Mouse (Mus musculus) testis, postnatal 14 days (tissue): Measurements from ENCODE around the gene Padi1.

Source experiments
- DNase-seq: peaks from one replicate; pipeline ENCODE4 v3.0.0; 2021; ENCODE audit warnings: low spot score

Gene Padi1

DNA sequence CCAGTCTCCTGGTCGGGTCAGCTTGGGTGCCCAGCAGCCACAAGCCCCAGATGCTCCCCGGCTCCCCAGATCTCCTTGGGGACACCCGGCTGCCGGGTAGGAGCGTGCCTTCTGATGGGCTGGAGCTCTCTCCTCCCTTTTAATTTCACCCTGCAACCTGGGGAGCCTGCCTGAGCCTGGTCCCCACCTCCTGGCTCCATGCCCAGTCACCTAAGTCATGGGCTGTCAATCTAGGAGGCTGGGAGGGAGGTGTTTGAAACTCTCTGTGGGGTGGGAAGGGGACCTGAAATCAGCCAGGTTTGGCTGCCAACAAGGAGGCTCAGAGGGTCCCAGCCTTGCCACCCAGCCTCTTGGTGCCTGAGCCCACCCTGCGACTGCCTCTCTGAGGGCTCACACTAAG lies at the start of gene Padi1:
Gene Padi1 (minus strand): TSS at position 113 of the 400 bp plus-strand sequence.
- DNase-seq: no peak

DNA sequence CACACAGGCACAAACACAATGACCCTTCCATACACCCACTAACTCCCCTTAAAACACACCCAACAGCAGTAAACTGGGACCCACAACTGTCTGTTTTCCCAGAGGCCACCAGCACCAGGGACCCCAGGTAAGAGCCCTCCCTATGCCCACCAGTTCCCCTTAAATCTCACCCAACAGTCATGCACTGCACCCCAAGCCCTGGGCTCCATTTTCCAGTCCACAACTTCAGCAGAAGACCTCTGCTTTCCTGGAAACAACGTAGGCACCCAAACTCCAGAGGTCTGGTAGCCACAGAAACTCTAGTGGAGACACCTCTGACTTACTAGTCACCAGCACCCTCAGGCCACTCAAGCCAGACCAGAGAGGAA lies 46.6 kb upstream of the Padi1 start:
- no peak for DNase-seq

DNA sequence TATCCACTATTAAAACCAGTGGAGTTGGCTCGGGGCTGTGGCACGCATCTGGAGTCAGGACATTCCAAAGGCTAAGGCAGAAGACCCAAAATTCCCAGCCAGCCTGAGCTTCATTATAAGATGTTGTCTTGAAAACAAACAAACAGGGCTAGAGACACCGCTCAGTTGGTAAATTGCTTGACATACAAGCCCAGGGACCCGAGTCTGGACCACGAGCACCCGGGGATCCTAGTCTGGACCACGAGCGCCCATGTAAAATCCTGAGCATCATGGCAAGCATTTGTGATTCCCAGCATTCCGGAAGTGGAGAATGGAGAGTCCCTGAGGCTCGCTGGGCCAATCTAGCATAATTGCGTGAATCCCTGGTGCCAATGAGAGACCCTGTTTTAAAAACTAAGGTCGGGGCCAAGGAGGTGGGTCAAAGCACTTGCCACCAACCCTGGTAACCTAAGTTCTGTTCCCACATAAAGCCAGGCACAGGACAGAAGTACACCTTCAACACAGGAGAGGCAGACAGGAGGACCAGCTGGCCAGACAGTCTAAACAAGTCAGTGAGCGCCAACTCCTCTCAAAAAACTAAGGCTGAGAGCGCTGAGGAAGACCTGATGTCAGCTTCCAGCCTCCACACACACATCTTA lies 46.1 kb upstream of the Padi1 start:
- no peak for DNase-seq

DNA sequence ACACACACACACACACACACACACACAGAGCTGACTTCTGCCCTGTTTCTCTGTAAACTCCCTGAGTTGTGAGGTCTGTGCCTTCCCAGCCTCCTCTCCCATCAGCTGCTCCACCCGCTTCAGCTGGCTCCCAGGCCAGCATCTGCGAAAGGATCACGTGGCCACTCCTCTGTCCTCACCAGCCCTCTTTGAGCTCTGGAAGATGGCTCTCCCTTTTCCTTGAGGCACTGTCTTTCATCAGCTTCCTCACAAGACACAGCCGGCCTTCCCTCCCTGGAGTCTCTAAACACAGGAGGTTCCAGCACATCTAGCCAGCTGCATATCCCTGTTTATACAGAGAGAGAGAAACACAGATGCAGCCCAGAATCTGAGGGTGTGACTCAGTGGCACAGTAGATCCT lies 38.3 kb upstream of the Padi1 start:
- no peak for DNase-seq

DNA sequence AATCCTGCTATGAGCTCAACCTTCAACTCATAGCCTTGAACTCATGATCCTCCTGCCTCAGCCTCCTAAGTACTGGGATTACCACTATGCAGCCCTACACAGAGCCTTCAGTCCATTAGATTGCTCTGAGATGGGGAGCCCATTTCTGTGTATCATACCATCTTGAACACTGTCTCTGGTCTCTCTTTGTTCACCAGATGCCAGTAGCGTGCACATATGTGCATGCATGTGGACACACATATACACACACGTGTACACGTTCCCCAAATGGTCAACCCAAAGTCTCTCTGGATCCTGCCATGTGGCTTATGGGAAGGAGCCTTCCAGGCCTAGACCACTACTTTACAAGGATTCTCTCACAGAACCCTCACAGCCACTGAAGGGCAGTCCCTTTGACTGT lies 37.4 kb upstream of the Padi1 start:
- DNase-seq: no peak

DNA sequence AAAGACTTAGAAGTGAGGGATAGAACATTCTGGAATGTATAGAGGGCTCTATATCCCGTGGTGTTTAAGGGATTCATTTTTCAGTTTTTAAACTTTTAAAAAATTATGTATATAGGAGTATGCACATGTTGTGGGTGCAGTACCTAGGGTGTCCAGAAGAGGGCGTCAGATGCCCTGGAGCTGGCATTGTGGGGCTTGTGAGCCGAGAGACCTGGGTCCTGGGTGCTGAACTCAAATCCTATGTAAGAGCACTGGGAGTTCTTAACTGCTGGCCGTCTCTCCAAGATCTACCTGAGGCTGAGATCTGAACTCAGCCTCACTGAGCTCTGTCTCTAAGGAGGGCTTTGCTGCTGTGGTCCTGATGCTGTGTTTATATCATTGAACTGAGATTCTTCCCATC lies 36.8 kb upstream of the Padi1 start:
- no peak for DNase-seq

DNA sequence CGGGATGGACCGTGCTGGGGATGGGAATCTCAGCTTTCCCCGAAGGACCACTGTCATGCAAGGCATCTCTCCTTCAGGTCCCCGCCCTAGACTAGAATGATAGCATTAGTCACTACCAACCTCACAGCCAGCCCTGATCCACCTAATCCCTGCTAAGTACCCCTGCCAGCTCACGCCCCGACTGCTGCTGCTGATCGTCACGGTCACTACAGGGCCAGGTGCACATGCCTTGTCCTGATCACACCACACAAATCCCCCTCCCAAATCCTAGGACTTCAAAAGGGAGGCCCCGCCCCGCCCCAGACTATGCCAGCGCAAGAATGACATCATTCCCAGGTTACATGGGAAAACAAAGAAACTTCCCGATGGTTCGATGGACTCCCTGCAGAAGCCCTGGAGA lies 36.2 kb upstream of the Padi1 start:
- DNase-seq: no peak

DNA sequence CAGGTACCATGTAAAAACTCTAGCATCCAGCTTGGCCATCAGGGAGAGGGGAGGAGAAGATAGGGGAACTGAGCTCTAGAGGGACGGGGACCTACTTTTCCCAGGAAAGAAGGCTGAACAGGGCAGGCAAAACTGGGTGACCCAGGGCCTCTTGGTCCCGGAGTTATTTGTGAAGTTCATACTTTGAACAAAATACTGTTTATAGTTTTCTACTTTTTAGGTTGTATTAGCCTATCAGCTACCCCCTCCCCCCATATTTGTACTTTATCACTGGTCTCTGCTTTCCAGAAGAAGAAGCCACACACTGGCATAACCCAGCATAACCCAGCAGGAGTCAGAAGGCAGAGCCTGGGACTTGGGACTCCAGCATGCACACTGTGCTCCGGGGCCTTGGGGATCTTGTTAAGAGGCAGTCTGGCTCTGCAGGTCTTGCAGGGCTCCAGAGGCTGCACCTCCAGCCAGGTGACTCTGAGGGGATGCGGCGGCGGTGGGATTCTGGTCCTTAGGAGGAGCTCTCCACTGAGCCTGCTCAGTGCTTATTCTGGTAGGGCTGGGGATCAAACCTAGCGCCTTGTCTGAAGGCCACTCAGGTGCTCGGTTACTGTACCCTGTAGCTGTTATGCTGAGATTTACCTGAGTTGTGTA lies 35.6 kb upstream of the Padi1 start:
- DNase-seq: no peak

DNA sequence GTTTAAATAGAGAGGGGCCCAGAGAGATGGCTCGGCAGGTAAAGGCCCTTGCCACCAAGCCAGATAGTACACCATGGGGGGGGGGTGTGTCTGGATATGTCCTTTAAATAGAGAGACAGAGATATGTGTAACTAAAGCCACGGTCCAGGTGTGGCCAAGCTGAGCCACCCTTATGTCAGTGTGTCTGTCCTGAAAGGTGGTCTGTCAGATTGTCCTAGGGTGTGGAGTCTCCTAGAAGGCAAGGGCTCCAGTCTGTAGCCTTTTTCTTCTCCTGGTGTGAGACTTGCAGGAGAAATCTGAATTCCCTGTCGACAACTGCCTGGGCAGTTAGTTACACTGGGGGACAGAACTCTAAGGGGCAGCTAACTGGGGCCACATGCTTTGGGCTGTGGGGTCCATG lies 34.6 kb upstream of the Padi1 start:
- DNase-seq: no peak

DNA sequence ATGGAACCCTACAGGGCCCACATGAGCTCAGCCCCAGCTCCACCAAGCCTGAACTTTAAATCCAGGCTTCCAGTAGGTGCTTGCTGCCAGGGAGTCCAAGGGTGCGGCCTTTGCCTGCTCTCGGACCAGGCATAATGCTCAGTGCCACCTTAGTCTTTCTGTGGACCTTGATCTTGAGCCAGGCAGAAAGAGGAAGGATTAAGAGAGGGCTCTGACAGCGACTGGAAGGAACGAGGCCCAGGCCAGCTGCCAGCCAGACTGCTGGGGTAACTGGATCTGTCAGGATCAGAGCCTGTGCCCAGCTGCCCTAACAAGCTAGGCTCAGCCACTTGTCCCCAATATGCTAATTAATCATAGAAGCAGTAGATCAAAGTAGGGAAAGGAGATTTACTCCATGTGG lies 34.2 kb upstream of the Padi1 start:
- no peak for DNase-seq

DNA sequence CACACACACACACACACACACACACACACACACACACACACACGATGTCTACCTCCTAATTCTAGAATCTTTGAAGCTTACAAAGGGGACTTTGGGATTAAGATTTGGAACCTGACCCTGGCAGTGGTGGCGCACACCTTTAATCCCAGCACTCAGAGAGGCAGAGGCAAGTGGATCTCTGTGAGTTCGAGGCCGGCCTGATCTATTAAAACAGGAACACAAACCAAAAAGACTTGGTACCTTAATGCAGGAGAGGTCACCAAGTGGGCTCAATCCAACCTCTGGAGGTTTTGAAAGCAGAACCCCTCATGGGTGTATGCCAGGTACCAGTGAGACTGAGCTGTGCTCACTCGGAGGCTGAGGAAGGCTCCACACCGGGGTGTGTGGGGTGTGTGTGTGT lies 33.5 kb upstream of the Padi1 start:
- DNase-seq: no peak

DNA sequence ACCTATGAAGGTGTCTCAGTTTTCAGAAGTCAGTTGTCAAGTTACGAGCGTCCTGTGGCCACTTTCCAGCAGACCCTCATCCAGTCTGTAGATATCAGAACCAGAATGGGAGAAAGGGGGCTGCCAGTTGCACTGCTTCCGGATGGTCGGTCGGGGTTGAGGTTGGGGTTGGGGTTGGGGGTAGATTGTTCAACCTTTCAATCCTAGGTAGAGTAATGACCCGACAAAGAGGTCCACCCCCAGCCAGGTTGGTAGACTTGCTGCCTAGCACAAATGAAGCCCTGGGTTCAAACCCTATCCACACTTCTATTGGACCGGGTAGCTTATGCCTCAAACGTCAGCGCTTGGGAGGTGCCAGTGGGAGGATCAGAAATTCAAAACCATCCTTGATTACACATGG lies 33.1 kb upstream of the Padi1 start:
- no peak for DNase-seq

DNA sequence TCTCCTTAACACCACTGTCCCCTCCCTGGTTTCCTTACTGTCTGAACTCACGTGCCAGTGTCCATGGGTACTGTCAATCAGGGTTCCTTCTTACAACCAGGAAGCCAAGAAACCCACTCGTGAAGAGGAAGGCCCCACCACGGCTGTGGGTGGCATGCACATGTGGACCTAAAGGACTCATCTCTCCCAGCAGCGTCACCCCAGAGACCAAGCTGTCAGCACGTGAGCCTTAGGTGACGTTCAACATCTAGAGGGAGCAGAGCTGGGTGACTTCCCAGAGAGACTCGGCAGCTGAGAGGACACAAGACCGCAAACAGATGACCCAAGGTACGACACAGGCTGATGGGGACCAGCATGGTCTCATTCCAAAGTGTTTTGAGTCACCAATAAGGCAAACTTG lies 31.9 kb upstream of the Padi1 start:
- DNase-seq: no peak

DNA sequence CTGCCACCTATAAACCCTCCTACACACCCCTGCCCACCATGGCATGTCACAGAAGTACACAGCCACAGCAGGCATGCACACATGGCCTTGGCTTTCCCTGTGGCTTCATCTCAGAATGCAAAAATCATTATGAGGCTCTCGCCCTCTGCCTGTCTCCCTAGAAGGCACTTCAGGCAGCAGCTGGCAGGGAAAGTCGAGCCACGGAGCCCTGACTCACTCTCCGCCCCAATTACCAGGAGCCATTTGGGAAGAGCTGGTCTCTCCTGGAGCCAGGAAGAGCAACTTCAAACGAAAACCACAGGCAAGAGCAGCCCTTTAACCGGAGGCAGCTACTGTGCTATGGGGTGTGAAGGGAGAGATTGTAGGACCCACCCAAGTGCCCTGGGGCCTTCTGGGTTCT lies 31.1 kb upstream of the Padi1 start:
- DNase-seq: no peak

DNA sequence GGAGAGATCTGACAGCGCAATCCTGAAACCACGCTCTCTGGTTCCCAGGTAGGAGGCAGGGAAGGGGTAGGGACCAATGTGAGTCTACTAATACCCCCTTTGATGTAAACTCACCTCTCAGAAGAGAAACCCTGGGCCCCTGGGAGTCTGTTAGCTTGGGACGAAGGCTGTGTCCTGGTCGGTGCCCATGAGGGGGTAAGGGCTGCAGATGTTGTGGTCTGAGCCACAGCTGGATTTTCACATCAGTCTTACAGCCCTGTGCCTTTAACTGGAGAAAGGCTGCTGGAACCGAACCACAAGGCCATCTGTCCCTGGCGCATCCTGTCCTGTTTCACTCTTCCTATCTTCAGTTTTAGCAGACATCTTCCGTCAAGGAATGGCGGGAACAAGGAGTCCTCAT lies 30.6 kb upstream of the Padi1 start:
- DNase-seq: no peak

DNA sequence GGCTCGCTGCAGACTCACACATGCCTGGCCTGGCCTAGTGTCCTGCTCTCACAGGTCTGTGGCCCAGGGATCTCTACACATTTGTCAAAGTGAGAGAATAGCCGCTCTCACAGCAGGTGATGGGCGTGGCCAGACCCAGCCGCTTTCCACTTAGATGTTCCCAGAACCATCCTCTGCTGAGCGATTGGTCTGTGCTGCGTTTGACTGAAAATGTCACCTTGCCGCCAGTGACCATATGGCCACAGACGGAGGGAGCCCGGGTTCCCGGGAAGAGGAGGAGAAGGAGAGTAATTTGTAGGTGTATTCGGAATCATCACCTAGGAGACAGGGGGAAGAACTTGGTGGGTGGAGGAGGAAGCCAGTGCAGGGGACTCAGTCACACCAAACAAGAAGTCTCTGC lies 27.4 kb upstream of the Padi1 start:
- DNase-seq: no peak

DNA sequence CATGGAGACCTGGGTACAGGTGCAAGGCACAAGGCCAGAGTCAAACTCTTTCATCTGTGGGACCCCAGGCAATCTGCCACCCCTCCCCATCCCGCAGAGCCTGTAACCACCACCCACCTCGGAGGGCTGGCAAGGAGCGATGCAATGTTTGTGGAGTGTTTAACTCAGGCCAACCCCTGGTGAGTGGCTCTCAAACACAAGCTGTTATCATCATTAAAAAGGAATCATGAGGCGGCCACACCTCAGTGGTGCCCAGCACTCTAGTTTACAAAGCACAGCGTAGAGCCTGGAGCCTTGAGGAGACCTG lies 27.1 kb upstream of the Padi1 start:
- DNase-seq: no peak

DNA sequence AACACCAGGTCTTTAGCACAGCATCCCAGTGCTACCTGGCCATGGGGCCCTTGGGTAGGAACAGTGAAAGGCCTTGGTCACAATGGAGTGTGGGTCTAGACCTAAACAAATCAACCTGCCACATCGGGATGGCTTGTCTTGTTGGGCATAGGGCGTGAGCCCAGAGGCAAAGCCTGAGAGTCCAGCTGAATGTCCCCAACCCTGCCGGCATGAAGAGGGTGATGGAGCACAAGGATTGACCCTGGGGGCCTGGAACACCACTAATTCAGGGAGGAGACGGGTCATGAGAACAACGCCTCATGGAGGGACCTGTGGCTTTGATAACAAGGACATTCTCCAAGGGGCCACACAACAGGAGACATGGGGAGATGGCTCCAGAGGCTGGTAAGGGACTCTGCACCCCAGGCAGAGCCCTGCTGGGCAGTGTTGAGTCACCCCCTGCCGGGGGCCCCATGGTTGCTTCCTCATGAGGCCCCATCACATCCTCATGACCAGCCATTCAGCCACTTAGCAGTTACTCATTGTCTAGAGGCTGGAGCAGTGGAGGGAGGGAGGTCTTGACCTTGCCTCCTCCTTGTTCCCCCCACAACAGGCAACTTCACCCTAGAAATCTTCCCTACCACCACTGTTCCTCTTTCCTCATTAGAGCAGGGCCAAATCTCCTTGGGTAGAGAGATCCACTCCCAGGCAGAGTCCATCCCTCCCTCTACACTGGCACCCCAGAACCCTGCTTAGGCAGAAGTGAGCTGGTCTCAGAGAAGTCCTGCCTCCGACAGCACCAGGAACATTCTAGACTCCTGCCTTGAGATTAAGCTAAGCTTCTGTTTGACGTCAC lies 26.5 kb upstream of the Padi1 start:
- no peak for DNase-seq

DNA sequence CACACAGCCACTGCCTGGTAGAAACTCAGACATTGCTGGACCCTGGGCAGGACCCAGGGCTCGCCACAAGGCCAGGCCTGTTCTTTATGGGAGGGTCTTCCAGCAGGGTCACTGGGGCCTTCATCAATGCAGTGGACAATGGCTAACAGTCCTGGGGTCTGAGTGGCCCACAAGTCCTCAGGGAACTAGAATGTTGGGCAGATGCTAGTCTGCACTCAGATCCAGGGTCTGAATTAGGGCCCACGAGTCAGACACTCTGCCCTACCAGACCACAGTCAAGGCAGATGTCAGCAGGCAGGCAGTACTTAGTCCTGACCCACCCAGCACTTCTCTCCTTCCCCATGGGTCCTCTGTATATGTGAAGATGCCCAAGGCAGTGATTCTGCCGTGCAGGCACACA lies 25.8 kb upstream of the Padi1 start:
- no peak for DNase-seq

DNA sequence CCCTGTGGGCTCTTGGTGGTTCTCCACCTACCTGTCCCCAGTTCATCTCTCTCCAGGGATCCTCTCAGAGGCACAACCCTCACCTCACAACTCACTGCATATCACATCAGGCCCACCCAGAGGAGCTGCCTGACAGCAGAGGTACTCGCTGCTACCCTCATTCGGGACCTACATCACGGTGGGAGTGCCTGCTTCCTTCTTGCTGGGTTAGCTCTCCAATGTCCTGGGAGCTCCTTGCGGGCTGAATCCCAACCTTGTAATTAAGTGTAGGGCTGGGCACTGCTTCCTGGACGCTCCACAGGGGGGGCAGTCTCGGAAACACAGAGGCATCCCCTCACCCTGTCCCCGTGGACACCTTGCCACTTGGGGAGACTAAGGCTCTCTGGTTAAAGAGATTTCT lies 25.3 kb upstream of the Padi1 start:
- no peak for DNase-seq

DNA sequence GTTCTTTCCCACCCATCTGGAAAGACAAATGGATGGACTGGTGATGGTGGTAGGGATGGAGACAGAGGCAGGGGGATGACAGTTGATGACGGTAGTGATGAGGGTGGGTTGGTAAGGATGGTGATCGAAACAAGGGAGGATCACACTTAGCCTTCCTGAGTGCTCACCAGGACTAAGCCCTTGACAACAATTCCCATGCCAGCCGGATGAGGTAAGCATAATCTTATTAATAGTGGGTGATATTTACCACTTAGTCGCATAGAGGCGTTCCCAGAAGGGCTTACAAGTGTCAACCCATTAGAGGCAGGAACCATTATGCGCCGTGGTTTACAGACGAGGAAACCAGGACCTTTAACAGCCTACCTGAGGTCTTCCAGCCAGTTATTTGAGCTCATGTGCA lies 24.4 kb upstream of the Padi1 start:
- no peak for DNase-seq

DNA sequence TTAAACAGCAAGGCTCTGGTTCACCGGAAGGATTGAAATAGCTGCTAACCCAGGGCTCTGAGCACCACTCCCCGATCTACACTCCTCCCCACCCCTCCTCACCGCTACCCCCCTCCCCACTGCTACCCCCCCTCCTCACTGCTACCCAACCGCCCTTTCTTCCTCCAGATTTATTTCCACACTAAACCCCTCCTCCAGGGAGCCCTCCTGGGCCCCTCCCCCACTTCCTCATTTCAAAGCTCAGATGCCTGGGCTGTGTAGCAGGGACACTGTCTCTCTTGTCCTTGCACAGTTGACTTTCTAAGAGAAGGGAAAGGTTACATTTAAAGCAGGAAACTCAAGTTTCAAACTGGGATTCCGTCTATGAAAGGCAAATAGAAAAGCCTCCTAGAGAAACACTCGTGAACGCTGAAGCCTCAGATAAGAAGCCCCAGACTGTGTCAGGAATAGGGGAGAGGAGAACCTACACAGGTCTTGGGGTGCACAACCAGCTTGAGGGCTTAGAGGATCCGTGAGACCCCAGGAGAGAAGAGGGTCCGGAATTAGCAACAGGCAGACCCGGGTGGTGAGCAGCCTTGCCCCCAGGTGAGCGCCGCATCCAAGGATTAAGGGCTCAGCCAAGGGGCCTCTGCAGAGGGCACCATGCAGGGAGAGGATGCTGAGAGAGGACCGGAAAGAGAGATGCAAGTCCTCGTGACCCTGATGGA lies 23.1 kb upstream of the Padi1 start:
- DNase-seq: no peak

DNA sequence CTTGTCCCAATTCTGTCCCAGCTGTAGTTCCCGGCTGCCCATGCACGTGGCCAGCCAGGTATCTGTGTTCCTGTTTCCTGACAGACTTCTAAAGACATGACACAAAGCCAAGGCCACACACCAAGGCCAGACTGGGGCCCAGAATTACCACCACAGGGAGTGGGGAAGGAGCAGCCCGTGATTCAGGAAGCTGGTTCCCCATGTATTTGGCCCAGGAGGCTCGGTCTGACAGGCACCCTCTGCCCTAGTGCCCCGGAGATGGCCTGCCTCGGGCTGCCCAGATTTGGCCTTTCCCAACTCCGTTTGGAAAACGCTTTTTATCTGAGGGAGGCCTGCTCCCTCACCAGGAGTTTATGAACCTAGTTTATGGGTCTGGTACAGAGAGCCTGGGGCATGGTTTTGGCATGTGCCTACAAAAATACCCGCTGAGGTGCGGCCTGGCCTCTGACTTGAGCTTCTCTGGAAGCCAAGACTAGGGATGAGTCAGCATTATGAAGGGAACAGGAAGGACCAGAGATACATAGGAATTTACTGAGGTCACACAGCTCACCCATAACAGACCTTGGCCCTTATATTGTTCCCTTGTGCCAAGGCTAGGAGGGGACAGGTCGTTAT lies 16.6 kb upstream of the Padi1 start:
- no peak for DNase-seq
